Mouse (Mus musculus) brain, embryonic 18.5 days (tissue): ENCODE data around the gene Vmn1r130.
"Not testable (repeated sequence)": the region's sequence is repeated elsewhere in the genome, so short reads cannot be mapped to it uniquely, and the experiment has no call there.

Experiments
- DNase-seq: peaks from one replicate; pipeline ENCODE4 v3.0.0-alpha.2; 2012; ENCODE audit warnings: low read depth, low spot score

Vmn1r130 gene

DNA sequence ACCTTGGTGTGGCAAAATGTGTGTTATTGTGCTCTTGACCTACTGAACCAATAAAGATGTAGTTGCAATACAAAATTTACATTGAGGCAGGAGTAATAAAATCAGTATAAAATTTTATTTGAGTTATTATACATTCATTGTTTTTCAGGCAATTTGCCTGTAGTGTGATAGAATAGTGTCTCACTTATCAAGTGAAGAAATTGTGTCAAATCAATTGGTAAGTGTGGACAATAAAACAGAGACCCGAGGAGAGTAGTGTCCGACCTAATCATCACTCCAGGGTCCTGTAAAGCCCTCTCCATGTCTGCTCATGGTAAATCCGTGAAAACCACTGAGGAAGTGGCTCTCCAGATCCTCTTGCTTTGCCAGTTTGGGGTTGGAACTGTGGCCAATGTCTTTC is at the start of gene Vmn1r130:
Vmn1r130 (plus strand) TSS at position 301 of the 400 bp plus-strand sequence.
- DNase-seq: not testable (repeated sequence)

DNA sequence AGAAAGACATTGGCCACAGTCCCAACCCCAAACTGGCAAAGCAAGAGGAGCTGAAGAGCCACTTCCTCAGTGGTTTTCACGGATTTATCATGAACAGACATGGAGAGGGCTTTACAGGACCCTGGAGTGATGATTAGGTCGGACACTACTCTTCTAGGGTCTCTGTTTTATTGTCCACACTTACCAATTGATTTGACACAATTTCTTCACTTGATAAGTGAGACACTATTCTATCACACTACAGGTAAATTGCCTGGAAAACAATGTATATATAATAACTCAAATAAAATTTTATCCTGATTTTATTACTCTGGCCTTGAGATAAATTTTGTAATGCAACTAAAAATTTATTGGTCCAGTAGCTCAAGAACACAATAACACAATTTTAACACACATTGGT is 34.4 kb downstream of the Vmn1r130 start, which contains the start of gene Vmn1r131:
Vmn1r131 (minus strand) TSS at position 101 of the 400 bp plus-strand sequence.
- not testable (repeated sequence) for DNase-seq
